Mouse (Mus musculus): ENCODE results near the gene Nap1l3.

Gene Nap1l3

GRCm38 (mm10) chrX:122396781-122397581 is at the start of gene Nap1l3:
Gene Nap1l3, minus strand, starts transcription at chrX:122397401.
- DNase-seq (ENCODE audit: extremely low read depth, insufficient read length, low spot score), result peak; percentile 86

GRCm38 (mm10) chrX:122397652-122398051 is 451 bp upstream of the Nap1l3 start:
- peak; percentile 1 for DNase-seq (ENCODE audit: extremely low read depth, insufficient read length, low spot score)

Data from 3134 (cell line).